Mouse (Mus musculus) naive thymus-derived CD4-positive, alpha-beta T cell, adult 2 months (primary cell): ENCODE results near the gene Nkx6-2.

Experiments used
- DNase-seq: peaks from one replicate; pipeline ENCODE4 v3.0.0-alpha.2; 2011; ENCODE audit warnings: low read depth

The Nkx6-2 gene

GRCm38 (mm10) chr7:139566533-139566932 lies 16.1 kb downstream of the Nkx6-2 start:
- DNase-seq: no peak

GRCm38 (mm10) chr7:139565998-139566397 lies 16.6 kb downstream of the Nkx6-2 start:
- no peak for DNase-seq

- DNase-seq: no peak
These were observed 18.4 kb downstream of the Nkx6-2 start for GRCm38 (mm10) chr7:139564161-139564560.

DNA sequence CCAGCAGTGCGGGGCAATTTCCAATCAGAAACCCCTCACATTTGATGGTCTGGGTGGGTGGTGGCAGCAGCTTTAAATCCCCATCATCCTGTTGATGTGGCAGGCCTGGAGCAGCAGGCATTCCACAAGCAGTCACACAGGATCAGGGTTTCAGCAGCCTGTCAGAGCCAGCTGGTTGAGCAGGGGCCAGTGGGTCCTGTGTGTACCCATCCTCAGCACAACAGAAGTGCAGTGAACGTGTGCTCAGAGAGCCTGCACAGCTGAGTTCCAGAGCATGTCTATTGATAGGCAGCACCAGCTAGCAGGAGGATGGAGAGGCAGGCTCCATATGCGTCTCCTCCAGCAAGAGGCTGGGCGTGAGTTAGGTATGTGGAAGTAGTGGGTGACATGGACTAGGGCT lies 19.2 kb downstream of the Nkx6-2 start:
- DNase-seq: no peak

- DNase-seq: no peak
These were observed 22.9 kb downstream of the Nkx6-2 start for GRCm38 (mm10) chr7:139559659-139560058.

DNA sequence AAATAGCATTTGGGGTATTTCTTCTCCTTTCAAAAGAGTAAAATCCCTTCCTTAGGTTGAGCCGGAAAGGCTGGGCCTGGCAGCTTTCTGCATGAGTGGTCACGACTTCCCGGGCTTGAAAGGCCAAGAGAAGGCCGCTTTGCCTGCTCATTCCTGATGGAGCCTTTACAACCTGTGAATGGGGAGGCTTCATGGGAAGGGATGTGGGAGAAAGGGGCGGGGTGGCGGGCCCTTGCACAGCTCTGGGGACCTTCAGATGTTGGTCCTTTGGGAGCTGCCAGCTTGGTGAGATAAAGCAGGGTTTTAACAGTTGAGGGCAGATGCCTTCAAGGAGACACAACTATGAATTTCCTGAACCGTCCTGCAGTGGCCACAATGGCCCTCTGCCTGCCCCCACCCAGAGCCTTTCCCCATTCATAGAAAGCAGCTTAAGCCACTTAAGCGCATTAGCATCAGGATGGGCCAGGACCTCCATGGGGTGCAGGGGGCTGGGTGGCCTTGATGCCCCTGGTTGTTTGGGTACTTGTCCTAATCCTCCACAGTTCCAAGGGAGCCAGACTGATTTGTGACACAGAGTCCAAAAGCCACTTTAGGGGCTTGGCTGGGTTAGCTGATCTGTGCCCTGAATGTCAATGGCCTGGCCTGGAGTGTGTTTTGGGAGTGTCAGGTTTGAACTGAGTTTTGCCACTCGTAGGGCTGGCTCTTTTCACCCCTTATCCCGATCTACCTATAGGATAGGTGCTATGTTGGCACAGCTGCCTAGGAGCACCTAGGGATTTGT lies 25.7 kb downstream of the Nkx6-2 start:
- no peak for DNase-seq

DNA sequence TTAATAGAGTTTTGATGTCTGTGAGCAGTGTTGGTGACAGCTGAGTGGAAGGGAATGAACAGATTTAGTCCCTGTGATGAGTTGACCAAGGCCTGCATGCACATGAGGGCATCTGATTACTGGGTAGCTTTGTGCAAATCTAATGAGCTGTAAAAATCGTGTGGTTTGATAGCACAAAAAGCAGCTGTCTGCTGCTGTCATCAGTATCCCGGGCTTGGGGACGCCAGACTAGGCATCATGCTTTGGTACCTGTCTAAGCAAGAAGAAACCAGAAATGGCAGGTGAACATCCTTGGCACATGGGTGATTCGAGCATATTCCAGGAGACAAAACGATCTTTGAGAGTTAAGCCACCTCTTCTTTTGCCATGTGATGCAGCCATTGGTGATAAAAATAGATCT lies 26.3 kb downstream of the Nkx6-2 start:
- DNase-seq: no peak

- DNase-seq: no peak
These were observed 31.1 kb downstream of the Nkx6-2 start for GRCm38 (mm10) chr7:139551519-139551918.

GRCm38 (mm10) chr7:139550086-139550783 lies 32.4 kb downstream of the Nkx6-2 start:
- DNase-seq: no peak

GRCm38 (mm10) chr7:139547325-139547724 lies 35.3 kb downstream of the Nkx6-2 start:
- DNase-seq: no peak

- DNase-seq: no peak
These were observed 37.6 kb downstream of the Nkx6-2 start for GRCm38 (mm10) chr7:139544706-139545625.

DNA sequence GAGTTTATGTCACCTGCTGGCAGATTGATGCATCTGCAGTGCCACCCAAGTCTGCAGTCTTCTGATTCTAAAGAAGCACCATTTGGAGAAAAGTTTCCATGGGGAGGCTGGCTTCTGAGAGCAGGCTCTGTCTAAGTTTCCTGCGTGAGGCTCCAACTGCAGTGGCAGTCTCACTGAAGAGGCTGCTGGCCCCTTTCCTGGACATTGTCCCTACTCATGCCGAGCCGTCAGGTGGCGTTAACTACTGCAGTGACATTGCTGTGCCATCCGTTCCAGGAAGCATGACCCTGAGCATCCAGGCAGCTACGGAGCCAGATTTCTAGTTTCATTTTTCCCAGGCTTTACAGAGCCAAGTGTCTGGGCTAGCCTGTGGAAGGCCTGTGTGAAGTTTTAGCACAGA lies 41.2 kb downstream of the Nkx6-2 start:
- DNase-seq: no peak

- DNase-seq: no peak
These were observed 42.0 kb downstream of the Nkx6-2 start for GRCm38 (mm10) chr7:139540601-139541000.

DNA sequence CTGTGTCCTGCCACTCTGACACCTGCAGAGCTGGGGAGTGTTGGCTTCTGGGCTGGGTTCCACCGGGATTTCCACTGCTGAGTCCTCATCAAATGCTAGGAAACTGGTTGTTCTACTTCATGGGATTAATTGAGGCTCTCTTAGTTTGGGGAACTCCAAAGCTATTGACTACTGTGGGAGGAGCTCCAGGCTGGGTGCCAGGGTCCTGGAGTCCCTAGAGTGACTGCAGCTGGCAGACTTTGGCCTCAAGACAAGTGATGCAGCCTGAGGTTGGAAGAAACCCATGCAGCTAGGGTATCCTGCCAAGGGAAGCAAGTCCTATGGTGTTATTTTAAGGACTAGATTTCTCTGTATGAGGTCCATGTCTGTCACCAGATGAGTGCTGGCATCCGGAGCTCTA lies 44.1 kb downstream of the Nkx6-2 start:
- no peak for DNase-seq

DNA sequence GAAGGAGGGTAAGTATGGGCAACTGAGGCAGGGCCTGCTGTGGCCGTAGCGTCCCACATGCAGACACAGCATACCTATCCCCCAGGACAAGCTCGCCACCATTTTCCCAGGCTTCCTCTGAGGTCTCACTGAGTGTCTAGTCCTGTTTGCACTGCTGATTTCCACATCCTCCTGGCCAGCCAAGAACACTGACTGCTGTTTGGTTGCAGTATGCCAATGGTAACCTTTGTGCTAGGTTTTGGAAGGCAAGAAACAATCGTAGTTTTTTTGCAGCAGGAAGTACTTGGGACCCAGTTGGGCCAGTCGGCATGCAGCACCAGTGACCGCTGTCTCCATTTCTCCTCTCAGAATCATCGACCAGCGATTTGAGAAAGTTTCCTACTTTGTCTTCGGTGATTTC lies 44.8 kb downstream of the Nkx6-2 start:
- no peak for DNase-seq

DNA sequence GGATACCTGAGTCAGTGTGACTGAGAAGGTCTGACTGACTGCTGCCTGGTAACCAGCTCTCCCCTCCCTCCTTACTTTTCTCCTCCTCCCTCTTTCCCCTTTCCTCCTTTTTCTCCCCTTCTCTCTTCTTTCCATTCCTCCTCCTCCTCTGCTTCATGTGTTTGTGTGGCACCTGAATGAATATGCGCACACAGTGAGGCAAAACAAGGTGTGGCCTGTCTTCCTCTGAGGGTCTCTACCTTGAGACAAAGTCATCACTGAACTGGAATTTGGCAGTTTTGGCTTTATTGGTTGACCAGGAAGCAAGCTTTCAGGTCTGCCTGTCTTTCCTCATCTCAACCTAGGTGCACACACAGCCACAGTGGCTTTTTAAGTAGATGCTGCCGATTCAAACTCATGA lies 45.8 kb downstream of the Nkx6-2 start:
- DNase-seq: no peak

- DNase-seq: no peak
These were observed 46.3 kb downstream of the Nkx6-2 start for GRCm38 (mm10) chr7:139536331-139536730.

DNA sequence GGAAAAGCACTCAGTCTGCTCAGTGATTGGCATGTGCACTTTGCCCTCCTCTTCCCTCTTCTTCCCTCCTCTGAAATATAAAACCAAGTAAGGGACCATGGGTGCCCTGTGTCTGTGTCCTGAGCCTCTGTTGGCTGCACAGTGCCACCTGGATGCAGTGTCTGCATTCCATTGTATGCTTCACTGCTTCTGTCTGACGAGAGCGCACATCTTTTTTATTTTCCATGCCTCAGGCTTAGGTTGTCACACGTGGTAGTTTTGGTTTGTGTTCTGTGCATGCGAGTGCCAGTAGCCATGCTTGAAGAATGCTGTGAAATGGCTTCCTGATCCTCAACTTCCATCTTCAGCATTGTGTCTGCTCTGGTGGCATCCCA lies 51.2 kb downstream of the Nkx6-2 start:
- DNase-seq: no peak

DNA sequence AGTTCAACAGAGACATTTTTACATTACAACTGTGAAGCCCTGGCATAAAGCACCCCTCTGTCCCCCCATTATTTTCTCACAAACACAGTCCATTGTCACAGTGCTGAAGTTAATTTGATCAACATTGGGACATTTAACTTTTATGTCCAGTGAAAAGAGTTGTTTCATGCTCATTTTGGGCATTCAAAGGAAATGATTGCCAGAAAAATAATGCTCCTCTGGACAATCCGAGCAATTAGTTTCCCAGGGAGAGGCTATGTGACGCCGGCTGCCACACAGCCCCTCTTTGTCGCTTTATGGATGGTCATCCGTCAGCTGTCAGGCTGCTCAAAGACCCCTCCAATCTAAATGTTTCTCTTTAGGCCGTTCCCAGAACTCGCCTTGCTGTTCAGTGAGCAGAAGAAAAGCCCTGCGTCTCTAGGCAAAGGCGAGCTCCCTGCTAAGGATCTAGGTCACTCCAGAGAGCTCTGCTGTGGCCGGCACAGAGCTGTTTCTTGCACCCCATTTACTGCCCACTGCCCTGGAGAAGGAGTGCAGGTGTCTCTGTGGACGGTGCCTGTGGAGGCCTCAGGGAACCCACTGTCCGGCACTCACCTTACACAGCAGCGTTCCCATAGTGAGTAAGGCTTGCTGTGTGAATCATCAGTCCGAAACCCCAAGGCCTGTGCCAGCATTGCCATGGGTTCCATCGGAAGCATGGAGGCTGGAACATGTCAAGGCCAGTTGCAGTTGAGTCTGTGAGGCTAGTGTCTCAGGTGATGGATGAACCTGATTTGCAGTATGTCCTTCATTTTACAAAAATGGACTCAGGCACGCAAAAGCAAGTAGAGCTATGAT lies 51.8 kb downstream of the Nkx6-2 start:
- DNase-seq: no peak
